Mouse (Mus musculus) R1 (cell line): ENCODE results near the gene Nectin2.

Source experiments
- DNase-seq: peaks from one replicate; pipeline ENCODE4 v3.0.0-alpha.2; 2018; ENCODE audit warnings: low read depth, low spot score

Gene Nectin2

DNA sequence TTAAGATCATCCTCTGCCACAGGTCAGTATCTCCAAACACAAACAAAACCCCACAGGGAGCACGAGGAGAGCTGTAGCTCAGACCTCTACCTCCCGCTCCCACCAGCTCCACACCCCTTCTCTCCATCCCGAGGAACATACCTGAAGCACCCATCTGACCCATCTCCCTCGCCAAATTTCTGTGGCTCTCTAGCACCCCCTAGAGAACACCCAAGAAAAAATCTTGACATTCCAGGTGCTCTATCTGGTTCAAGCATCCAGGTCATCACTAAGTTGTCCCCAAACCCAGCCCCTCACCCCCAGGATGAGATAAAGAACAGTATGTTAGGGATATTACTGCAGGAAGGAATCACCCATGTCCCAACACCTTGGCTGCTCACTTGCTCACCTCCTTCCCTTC is 37.1 kb downstream of the Nectin2 start:
- DNase-seq, result peak; percentile 81

- peak; percentile 79 for DNase-seq
Observed at GRCm38 (mm10) chr7:19712414-19712813, 37.9 kb downstream of the Nectin2 start.

DNA sequence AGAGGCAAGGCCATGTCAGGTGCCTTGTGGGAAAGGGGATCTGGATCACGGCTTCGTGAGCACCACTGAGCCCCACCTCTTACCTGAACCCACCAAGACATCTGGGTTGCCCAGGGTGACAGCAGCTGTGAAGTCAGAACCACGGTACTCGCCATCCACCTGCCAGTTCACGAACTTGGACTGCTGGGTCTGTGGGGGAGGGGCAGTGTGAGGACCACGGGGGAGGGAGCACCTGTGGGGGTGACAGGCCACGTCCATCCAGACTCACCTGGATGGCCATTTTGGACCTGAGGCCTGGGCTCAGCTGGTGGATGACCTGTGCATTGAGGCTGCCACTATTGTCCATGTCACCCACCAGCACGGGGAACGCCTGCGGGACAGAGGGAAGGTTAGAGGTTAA is 39.6 kb downstream of the Nectin2 start:
- no peak for DNase-seq

DNA sequence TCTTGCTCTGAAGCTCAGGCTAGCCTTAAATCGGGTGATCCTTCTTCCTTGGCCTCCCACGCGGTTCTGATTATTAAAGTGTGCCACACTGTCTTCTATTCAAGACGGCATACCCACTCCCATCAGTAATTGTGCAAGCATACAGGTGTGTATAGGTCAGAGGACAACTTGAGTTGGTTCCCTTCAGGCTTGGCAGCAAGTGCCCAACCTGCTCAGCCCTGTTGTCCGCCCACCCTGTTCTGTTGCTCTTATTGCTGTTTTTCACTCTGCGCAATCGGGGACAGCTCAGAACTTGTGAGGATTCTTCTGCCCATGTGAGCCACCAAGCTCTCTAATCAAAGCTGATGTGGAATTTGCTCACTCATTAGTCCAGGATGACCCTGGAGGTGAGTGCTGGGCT is 45.0 kb downstream of the Nectin2 start:
- DNase-seq, result no peak

- DNase-seq, result no peak
Observed at GRCm38 (mm10) chr7:19704475-19704874, 45.8 kb downstream of the Nectin2 start.

DNA sequence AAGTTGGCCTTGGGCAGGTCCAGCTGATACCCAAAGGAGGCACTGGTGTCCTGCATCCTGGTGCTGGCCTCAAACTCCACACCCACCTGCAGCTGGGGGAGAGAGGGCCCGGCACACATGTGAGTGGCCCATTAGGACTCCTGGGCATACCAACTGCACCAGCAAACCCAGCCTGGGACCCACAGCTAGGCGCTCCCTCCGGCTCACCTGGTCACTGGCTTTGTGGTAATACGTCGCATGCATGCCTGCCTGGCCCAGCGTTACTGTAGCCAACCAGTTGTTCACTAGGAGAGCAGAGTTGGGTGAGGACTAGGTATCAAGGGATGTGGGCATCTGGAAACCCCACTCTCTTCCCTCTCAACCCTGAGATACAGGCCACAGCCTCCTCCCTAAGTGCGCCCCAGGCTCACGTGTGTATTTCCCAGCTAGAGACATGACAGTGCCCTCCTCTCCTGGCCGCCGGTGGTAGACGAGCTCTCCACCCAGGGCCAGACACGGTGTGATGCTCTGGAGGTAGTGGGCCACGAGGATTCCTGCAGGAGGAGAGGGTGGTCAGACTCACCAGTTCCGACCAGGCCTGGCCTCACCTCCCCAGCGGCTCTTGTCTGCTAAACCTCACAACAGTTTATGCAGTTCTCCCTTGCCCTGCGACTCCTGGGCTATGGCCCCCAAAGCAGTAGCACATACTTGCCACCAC is 47.3 kb downstream of the Nectin2 start:
- DNase-seq, result no peak

DNA sequence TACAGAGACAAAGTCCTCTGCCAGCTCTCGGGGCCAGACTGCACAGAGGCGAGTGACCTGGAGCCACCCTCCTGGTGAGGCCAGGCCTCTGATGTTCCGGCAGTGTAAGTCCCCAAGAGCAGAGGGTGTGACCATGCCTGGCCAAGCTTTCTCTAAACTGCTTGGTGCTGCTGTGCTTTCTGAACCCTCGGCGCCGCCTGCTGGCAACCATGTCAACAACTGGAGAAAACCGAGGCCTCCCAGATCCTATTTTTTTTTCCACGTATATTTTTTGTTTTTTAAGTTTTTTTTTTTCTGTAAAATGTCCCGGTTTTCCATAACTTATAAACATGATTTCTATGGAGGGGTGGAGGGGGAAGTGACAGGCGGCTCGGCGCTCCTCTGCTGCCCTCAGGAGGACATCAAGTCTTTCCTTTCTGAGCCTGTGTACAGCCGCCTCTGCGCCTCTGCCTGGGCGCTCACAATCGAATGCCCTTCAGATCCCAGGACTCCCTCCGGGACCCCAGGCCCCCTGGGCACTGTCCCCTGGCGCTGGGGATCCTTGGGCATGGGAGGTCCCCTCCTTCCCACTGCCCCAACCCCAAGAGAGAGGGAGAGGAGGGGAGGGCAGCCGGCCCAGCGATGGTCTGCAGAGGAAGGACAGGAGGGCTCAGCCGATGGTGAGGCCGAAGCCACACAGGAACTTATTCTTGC is 49.1 kb downstream of the Nectin2 start:
- peak; percentile 90 for DNase-seq

GRCm38 (mm10) chr7:19700299-19701068 is 49.8 kb downstream of the Nectin2 start:
- DNase-seq, result peak; percentile 84

DNA sequence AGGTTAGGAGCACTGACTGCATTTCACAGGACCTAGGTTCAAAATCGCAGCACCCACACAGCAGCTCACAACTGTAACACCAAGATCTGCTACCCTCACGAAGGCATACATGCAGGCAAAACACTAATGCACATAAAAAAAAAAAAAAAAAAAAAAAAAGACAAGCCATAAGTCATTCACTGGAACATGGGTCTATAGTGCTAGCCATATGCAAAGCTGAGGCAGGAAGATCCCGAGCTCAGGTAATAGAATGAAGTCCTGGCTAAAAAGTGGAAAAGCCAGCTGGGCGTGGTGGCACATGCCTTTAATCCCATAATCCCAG is 50.5 kb downstream of the Nectin2 start:
- no peak for DNase-seq

DNA sequence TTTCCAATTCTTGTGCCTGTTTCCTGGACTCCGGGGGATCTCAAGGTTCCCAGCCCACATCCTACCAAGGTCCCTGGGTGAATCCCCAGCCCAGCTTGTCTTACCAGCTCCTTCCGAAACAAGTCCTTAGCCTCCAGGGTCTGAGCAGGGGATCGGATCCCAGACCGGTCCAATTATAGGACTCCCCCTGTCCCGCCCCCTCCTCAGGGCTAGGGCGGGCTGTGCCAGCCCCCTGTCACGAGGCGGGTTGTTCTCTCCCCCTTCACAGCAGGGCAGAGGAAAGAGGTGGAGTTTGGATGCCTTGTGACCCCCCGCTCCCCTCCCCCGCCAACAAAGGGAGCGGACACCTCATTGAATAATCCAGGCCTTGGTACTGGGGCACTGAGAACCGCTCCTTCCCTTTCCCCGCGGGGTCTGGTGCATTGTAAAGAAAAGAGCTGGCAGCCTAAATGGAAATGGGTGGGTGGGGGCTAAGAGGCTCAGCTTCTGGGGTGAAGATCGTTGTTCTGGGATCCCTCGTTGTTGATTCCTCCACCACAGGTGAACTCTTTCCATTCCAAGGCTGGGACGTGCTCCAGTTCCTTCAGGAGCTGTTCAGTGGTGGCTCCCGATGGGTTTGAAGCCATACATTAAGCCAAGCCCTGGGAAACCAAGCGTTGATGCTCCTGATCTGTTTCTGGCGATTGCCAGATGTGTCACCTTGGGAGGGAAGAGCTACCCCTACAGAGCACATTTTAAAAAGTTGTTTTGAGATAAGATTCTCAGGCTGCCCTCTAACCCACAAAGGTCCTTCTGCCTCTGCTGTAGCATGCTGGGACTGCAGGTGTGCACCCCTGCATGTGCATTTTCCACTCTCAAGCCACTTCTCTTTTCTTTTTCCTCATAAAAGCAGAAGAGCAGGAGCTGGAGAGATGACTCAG is 51.1 kb downstream of the Nectin2 start, which contains the start of gene Apoe:
Apoe (minus strand) TSS at position 282 of the 920 bp plus-strand sequence.
- peak; percentile 93 for DNase-seq

GRCm38 (mm10) chr7:19697949-19698906 is 52.1 kb downstream of the Nectin2 start:
- DNase-seq, result peak; percentile 81

DNA sequence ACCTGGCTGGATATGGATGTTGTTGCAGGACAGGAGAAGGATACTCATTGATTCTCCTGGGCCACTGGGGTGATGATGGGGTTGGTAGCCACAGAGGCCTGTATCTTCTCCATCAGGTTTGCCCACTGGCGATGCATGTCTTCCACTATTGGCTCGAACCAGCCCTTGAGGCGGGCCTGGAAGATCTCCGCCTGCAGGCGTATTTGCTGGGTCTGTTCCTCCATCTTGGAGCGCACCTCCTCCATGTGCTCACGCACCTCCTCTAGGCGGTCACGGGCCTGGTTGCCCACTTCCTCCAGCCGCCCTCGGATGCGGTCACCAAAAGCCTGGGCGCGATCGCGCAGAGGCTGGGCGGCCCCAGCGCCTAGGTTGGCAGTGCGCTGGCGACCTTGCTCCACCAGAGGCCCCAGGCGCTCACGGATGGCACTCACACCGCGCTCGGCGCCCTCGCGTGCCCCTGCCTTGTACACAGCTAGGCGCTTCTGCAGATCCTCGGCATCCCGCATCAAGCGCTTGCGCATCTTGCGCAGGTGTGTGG is 53.9 kb downstream of the Nectin2 start:
- DNase-seq, result peak; percentile 80

DNA sequence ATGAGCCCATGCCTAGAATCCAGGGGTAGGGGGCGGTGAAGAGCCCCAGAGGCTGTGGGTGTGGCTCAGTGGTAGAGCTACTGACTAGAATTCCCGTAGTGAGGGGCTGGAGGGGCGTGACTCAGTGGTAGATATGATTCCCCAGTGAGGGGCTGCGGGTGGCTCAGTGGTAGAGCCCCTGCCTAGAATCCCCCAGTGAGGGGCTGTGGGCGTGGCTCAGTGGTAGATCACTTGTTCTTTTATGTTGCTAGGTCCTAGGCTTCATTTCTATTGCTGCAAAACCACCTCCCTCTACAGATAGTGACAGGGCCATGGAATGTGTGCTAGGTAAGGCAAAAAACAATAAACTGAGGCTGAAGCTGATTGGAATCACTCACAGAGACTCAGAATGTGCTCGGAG is 54.4 kb downstream of the Nectin2 start:
- DNase-seq, result peak; percentile 67

DNA sequence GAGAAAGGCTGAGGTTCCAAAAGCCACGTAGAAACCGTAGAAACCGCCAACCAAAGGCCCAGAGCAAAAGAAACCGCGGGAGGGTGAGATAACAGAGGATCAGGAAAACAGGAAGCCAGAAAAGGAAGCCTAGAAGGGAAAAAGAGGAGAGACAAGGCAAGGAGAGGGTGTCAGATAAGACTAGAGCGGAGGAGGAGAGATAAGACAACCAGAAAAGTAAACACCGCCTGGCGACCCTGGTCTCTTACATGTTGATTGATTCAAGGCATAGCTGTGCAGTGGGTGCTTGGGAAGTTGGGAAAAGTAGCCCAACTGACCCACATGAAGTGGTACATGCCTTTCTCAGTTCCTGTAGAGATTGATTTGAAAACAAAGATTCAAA is 55.1 kb downstream of the Nectin2 start:
- DNase-seq, result no peak

DNA sequence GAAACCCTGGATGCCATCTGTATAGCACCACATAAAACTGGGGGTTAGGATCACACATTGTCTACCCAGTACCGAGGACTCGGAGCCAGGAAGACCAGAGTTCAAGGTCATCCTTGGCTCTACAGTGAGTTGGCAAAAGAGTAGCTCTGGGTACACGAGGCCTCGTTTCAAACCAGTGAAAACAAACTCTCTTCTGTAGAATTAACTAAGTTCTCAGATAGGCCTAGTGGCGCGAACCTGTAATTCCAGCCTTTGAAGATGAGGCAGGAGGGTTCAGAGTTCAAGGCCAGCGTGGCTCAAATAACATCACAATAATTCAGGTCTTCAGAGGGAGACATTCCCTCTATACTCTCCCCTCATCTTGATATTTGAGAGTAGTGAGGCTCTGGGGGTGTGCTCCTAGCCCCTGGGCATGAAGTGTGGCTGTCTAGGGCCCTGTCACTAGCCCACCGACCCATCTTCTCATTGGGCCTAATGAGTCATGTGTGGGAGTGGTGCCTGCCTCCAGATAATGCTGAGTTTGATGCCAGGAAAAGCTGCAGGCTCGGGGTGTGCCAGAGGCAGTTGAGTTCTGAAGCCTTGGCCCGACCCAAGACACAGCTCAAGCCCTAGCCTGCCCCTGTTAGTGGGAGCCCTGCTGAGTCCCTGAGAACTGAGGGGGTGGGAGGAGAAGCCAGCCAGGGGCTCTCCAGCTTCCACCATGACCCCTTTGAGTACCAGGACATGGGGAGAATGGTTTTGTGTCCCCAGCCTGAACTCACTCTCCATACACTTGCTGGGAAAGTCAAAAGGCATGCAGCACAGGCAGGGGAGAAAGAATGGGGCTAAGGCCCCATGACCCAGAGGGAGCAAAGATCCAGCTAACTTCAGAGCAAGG is 55.7 kb downstream of the Nectin2 start:
- no peak for DNase-seq

- no peak for DNase-seq
Observed at GRCm38 (mm10) chr7:19693421-19693820, 56.9 kb downstream of the Nectin2 start.

GRCm38 (mm10) chr7:19691873-19692865 is 58.1 kb downstream of the Nectin2 start, which contains the start of gene Apoc1:
Gene Apoc1, minus strand, starts transcription at chr7:19692660.
- peak; percentile 99 for DNase-seq

DNA sequence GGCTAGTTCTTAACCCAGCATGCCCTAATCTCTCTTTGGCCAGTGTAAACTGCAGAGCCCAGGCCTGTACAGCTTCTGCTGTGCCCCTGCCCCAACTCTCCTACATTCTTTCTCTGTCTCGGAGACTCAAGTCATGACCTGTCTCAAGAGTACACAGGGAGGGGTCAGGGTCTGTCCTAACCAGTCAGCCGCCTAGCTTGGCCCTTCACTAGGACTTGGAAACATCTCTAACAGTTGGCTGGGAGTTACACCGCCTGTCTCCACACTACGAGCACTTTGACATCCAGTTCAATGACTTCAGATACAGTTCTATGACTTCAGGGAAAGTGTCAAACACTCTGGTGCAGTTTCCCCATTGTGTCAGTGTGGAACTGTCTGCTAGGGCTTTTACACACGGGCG is 58.8 kb downstream of the Nectin2 start:
- DNase-seq, result peak; percentile 71
